In genomic region chr4:145155956-145156355, GRCm38 (mm10) we compare ENCODE assay signal across 8 mouse cellular contexts. TPM values are rescaled to one million over a fixed set of nuclear protein-coding genes. Genes with fewer than 3 reads are reported as not detected.
A peak's percentile ranks its signal among the peaks of the same experiment; 100 is the strongest.
DNase-seq lines count a peak whose midpoint lies in the region; ATAC-seq and TF ChIP-seq lines count a peak whose summit lies in the region.

No protein-coding gene starts in this region.

- no peaks in the 10 kb centered on the region for H3K9me3 ChIP-seq in ES-E14 (ENCODE audit: control insufficient read depth, insufficient read depth, low read depth, low read length)
- H3K9me3 ChIP-seq in lung, embryonic 16.5 days (ENCODE audit: control insufficient read depth, low read length), result no peaks in the 10 kb centered on the region

- in situ Hi-C loops in ES-E14 (cut with MboI; ENCODE audit: low sequenced_read_pairs in 2 of 2, unreplicated experiment in 2 of 2), result loop anchor here in 1 of 2 experiments (25.0 kb wide), 1 partner anchor 331 kb away; no protein-coding TSS in a partner anchor

- H3K36me3 ChIP-seq in ES-E14 (ENCODE audit: control insufficient read depth, insufficient read depth, low read length, poor library complexity, severe bottlenecking), result peaks cover 32% of the 10 kb centered on the region
- H3K36me3 ChIP-seq in lung, embryonic 16.5 days (ENCODE audit: control insufficient read depth, insufficient read depth, low read length), result peaks cover 52% of the 10 kb centered on the region

- ATAC-seq in lung, embryonic 16.5 days (ENCODE audit: low read depth), result peak; percentile 59; the same call in 1 of the 2 replicates

- H3K9ac ChIP-seq in ES-E14 (ENCODE audit: insufficient read depth, low read depth, low read length, poor library complexity, severe bottlenecking), result no peak overlapping the region
- H3K9ac ChIP-seq in lung, embryonic 16.5 days (ENCODE audit: low read length), result no peak overlapping the region

- DNase-seq in ES-E14 (ENCODE audit: low read depth, low spot score), result peak; percentile 49
- peak; percentile 55 for DNase-seq in adrenal gland, adult 2 months
- DNase-seq in embryo, embryonic 11 days, result peak; percentile 65
- DNase-seq in heart, postnatal 25 days (ENCODE audit: low spot score), result peak; percentile 15
- DNase-seq in kidney, postnatal 4 days, result peak; percentile 60 to 65
- peak; percentile 39 for DNase-seq in ovary, postnatal 14 days (ENCODE audit: low spot score)
- no peak for DNase-seq in yolk sac, embryonic 10.5 days (ENCODE audit: low spot score)

- H3K27me3 ChIP-seq in lung, embryonic 16.5 days (ENCODE audit: control insufficient read depth, insufficient read depth, low read depth, low read length), result no peaks in the 10 kb centered on the region

- H3K27ac ChIP-seq in ES-E14 (ENCODE audit: insufficient read depth, low read depth, low read length, poor library complexity, severe bottlenecking), result no peak overlapping the region
- H3K27ac ChIP-seq in lung, embryonic 16.5 days (ENCODE audit: low read length), result no peak overlapping the region

- H3K4me2 ChIP-seq in lung, embryonic 16.5 days (ENCODE audit: low read depth, low read length), result no peak overlapping the region

- H3K4me3 ChIP-seq in ES-E14 (ENCODE audit: insufficient read depth in 1 of 2, low read depth in 1 of 2, low read length in 2 of 2, poor library complexity in 1 of 2, severe bottlenecking in 1 of 2), result no peak overlapping the region
- H3K4me3 ChIP-seq in lung, embryonic 16.5 days (ENCODE audit: low read length), result no peak overlapping the region

- intact Hi-C loops in heart, postnatal 25 days (cut with DNase I), result loop anchor here (2.0 to 5.0 kb wide), 4 partner anchors 36 to 139 kb away; no protein-coding TSS in a partner anchor

- WGBS in lung, embryonic 16.5 days, result 47% methylated on average over 8 of the region's 8 CpGs

- H3K4me1 ChIP-seq in ES-E14 (ENCODE audit: control insufficient read depth in 2 of 2, insufficient read depth in 2 of 2, low read length in 2 of 2, poor library complexity in 1 of 2), result no peaks in the 10 kb centered on the region
- no peaks in the 10 kb centered on the region for H3K4me1 ChIP-seq in lung, embryonic 16.5 days (replicated peaks; ENCODE audit: control insufficient read depth, insufficient read depth, low read length)

TF ChIP-seq in ES-E14, 5 proteins besides CTCF, POLR2A, EP300 and RAD21:
- peak; percentile 92 for TF ChIP-seq ZC3H11A (IDR thresholded peaks at IDR 0.05; ENCODE audit: borderline replicate concordance, low read depth, low read length)
- TF ChIP-seq HCFC1 (IDR thresholded peaks at IDR 0.05; ENCODE audit: borderline replicate concordance, insufficient read depth, low read length), result no peak
TF ChIP-seq in ES-E14: peak in this region for 1.

RNA-seq across cellular contexts. Expression of gene Vps13d, which starts 38.8 kb away (rescaled TPM):
- 15.3 and 23.3 TPM in 2 replicates for total RNA-seq in ES-E14 (2012; rRNA removed)
- total RNA-seq in adrenal gland, adult 2 months (2021), result 10 to 100 TPM; 49.7 to 56.2 TPM
- polyA plus RNA-seq in adrenal gland, adult 2 months (2012; rRNA removed), result 10.2 and 13.3 TPM in 2 replicates
- 10 to 100 TPM; 61.5 to 64.3 TPM for total RNA-seq in heart, postnatal 25 days (2021)
- polyA plus RNA-seq in lung, embryonic 16.5 days (2015; fragmentation: Nextera tagmentation; extraction: Ambion mirVana), result 5.9 and 8.0 TPM in 2 replicates
